Mouse (Mus musculus) embryo, embryonic 11.5 days (tissue): ENCODE measurements at regions not wholly inside any gene's neighbourhood (a gene's known extent, or its start where the extent isn't known, plus 50 kb on each side); places are given as distances from the start of the nearest gene placed in this dataset.

Source experiments
- DNase-seq: peaks from one replicate; pipeline ENCODE4 v3.0.0-alpha.2; 2012; ENCODE audit warnings: low read depth, low spot score

GRCm38 (mm10) chr8:113176591-113176990 lies 458.8 kb upstream of the Mon1b start:
- no peak for DNase-seq

GRCm38 (mm10) chr8:113183186-113183585 lies 452.2 kb upstream of the Mon1b start:
- no peak for DNase-seq

- DNase-seq: no peak
Measured at GRCm38 (mm10) chr8:113190537-113190936, 444.9 kb upstream of the Mon1b start.

- no peak for DNase-seq
Measured at GRCm38 (mm10) chr8:113191537-113191936, 443.9 kb upstream of the Mon1b start.
